Mouse (Mus musculus) embryonic fibroblast, embryonic 13.5 days (primary cell): ENCODE data around the gene Map1lc3b.

ENCODE experiments used
- CTCF ChIP-seq: IDR thresholded peaks from 2 replicates; pipeline ENCODE4 v1.5.1; 2011; ENCODE audit warnings: mild to moderate bottlenecking, control low read depth, low read length, moderate library complexity, borderline replicate concordance; ENCODE audit not compliant: insufficient read depth
- POLR2A ChIP-seq: IDR thresholded peaks from 2 replicates; pipeline ENCODE4 v1.6.1; 2011; ENCODE audit warnings: low read depth, mild to moderate bottlenecking, control low read depth, low read length, moderate library complexity

GRCm38 (mm10) chr8:121563701-121564100 lies 26.5 kb upstream of the Map1lc3b start:
- no peak for TF ChIP-seq POLR2A
- no peak for TF ChIP-seq CTCF
